Mouse (Mus musculus): ENCODE measurements around the gene Gnai3.

- TF ChIP-seq CTCF (IDR thresholded peaks at IDR 0.05; ENCODE audit: extremely low read depth, insufficient read length, insufficient replicate concordance, low read depth, low read length) = no peak
- TF ChIP-seq POLR2A (IDR thresholded peaks at IDR 0.05; ENCODE audit: low read depth, low read length) = no peak
Observed at GRCm38 (mm10) chr3:108132484-108132883, 13.5 kb downstream of the Gnai3 start.
